8 mouse cellular contexts compared by ENCODE assay signal in the genomic region with DNA sequence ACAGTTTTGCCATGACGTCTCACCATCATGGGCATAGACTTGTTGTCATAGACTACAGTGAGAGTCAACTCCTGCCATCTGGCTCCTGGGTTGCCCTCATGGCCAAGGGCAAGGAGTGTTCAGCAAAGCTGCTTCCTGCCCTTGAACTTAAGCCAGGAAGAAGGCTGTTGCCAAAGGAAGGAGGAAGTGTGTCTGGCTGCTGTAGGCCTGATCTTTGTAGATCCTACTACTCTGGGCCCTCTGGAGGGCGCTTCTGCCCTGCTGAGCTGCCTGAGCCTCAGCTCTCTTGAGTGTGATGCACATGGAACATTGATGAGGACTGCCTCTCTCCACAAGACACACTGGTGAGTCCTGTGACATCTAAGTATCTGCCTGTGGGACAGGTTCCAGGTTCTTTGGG. TPM values are rescaled to one million over a fixed set of nuclear protein-coding genes. Genes with fewer than 3 reads are reported as not detected.
DNase-seq lines count a peak whose midpoint lies in the region; ATAC-seq and TF ChIP-seq lines count a peak whose summit lies in the region.

No protein-coding gene starts in this region.

- H3K9ac ChIP-seq in hindbrain, postnatal 0 days (replicated peaks; ENCODE audit: low read length): no peak overlapping the region
- no peak overlapping the region for H3K9ac ChIP-seq in hindbrain, embryonic 12.5 days
- no peak overlapping the region for H3K9ac ChIP-seq in lung, embryonic 16.5 days (ENCODE audit: low read length)
- H3K9ac ChIP-seq in forebrain, embryonic 16.5 days (replicated peaks; ENCODE audit: low read depth, low read length): no peak overlapping the region

- no peaks in the 10 kb centered on the region; the same call in 1 of the 2 replicates for H3K36me3 ChIP-seq in hindbrain, postnatal 0 days (ENCODE audit: insufficient read depth, low read length)
- no peaks in the 10 kb centered on the region for H3K36me3 ChIP-seq in hindbrain, embryonic 12.5 days
- no peaks in the 10 kb centered on the region for H3K36me3 ChIP-seq in lung, embryonic 16.5 days (ENCODE audit: control insufficient read depth, insufficient read depth, low read length)
- no peaks in the 10 kb centered on the region for H3K36me3 ChIP-seq in forebrain, embryonic 16.5 days (ENCODE audit: control insufficient read depth, insufficient read depth)

- H3K9me3 ChIP-seq in hindbrain, postnatal 0 days (ENCODE audit: low read length): no peaks in the 10 kb centered on the region
- no peaks in the 10 kb centered on the region for H3K9me3 ChIP-seq in hindbrain, embryonic 12.5 days (replicated peaks)
- no peaks in the 10 kb centered on the region for H3K9me3 ChIP-seq in lung, embryonic 16.5 days (ENCODE audit: control insufficient read depth, low read length)
- no peaks in the 10 kb centered on the region for H3K9me3 ChIP-seq in forebrain, embryonic 16.5 days (ENCODE audit: control insufficient read depth, low read length)

- no peak overlapping the region for H3K4me3 ChIP-seq in hindbrain, postnatal 0 days (ENCODE audit: low read length)
- H3K4me3 ChIP-seq in hindbrain, embryonic 12.5 days: no peak overlapping the region
- H3K4me3 ChIP-seq in lung, embryonic 16.5 days (ENCODE audit: low read length): no peak overlapping the region
- no peak overlapping the region for H3K4me3 ChIP-seq in forebrain, embryonic 16.5 days (replicated peaks; ENCODE audit: low read length)

- H3K27me3 ChIP-seq in hindbrain, postnatal 0 days (ENCODE audit: insufficient read depth, low read length): no peaks in the 10 kb centered on the region
- no peaks in the 10 kb centered on the region for H3K27me3 ChIP-seq in hindbrain, embryonic 12.5 days
- no peaks in the 10 kb centered on the region for H3K27me3 ChIP-seq in lung, embryonic 16.5 days (ENCODE audit: control insufficient read depth, insufficient read depth, low read depth, low read length)
- H3K27me3 ChIP-seq in forebrain, embryonic 16.5 days (replicated peaks; ENCODE audit: control insufficient read depth, insufficient read depth, low read length): no peaks in the 10 kb centered on the region

- H3K4me1 ChIP-seq in hindbrain, postnatal 0 days (ENCODE audit: insufficient read depth, low read length): peaks cover 8% of the 10 kb centered on the region; the same call in 1 of the 2 replicates
- H3K4me1 ChIP-seq in hindbrain, embryonic 12.5 days: peaks cover 25% of the 10 kb centered on the region
- H3K4me1 ChIP-seq in lung, embryonic 16.5 days (replicated peaks; ENCODE audit: control insufficient read depth, insufficient read depth, low read length): peaks cover 46% of the 10 kb centered on the region
- H3K4me1 ChIP-seq in forebrain, embryonic 16.5 days (replicated peaks; ENCODE audit: control insufficient read depth, insufficient read depth, low read length): no peaks in the 10 kb centered on the region

- 48% methylated on average over 2 of the region's 2 CpGs for WGBS in hindbrain, postnatal 0 days
- WGBS in hindbrain, embryonic 12.5 days: 74% methylated on average over 2 of the region's 2 CpGs
- WGBS in lung, embryonic 16.5 days: 58% methylated on average over 2 of the region's 2 CpGs
- 66% methylated on average over 2 of the region's 2 CpGs for WGBS in forebrain, embryonic 16.5 days

- ATAC-seq in hindbrain, postnatal 0 days: peak; percentile 55
- no peak for ATAC-seq in hindbrain, embryonic 12.5 days (ENCODE audit: low FRiP score)
- peak; percentile 47; the same call in 1 of the 2 replicates for ATAC-seq in lung, embryonic 16.5 days (ENCODE audit: low read depth)
- ATAC-seq in forebrain, embryonic 16.5 days: no peak

- no peak overlapping the region for H3K27ac ChIP-seq in hindbrain, postnatal 0 days
- H3K27ac ChIP-seq in hindbrain, embryonic 12.5 days: no peak overlapping the region; the same call in 1 of the 2 replicates
- H3K27ac ChIP-seq in lung, embryonic 16.5 days (ENCODE audit: low read length): no peak overlapping the region
- no peak overlapping the region for H3K27ac ChIP-seq in forebrain, embryonic 16.5 days (ENCODE audit: low read length)

- peak; percentile 47 for TF ChIP-seq CTCF in hindbrain, postnatal 0 days (IDR thresholded peaks at IDR 0.05; ENCODE audit: low read depth)

- peak; percentile 43 for DNase-seq in hindbrain, postnatal 0 days (ENCODE audit: low spot score)
- peak; percentile 21 for DNase-seq in T-cell, adult 2 months (ENCODE audit: low spot score)
- DNase-seq in gastrocnemius, adult 8-10 months (ENCODE audit: low spot score in 2 of 2): peak; percentile 48 to 57
- peak; percentile 71 for DNase-seq in kidney, adult 11 months
- DNase-seq in thymus, postnatal 0 days (ENCODE audit: low spot score): peak; percentile 73

- no peak overlapping the region for H3K4me2 ChIP-seq in hindbrain, postnatal 0 days (ENCODE audit: low read depth, low read length)
- H3K4me2 ChIP-seq in hindbrain, embryonic 12.5 days (replicated peaks): no peak overlapping the region
- no peak overlapping the region for H3K4me2 ChIP-seq in lung, embryonic 16.5 days (ENCODE audit: low read depth, low read length)
- H3K4me2 ChIP-seq in forebrain, embryonic 16.5 days (ENCODE audit: low read length): no peak overlapping the region

RNA-seq across cellular contexts. Expression of a gene that starts 20.8 kb away (rescaled TPM):
- total RNA-seq in hindbrain, postnatal 0 days (2014; rRNA removed): 15.6 and 16.7 TPM in 2 replicates
- polyA plus RNA-seq in hindbrain, postnatal 0 days (2015; fragmentation: Nextera tagmentation; extraction: Ambion mirVana): 10.0 and 10.8 TPM in 2 replicates
- polyA plus RNA-seq in hindbrain, embryonic 12.5 days (2016; fragmentation: Nextera tagmentation; extraction: Ambion mirVana): 19.0 and 19.4 TPM in 2 replicates
- total RNA-seq in gastrocnemius, adult 8-10 months (2022): 10 to 100 TPM; 11.9 to 14.7 (median 12.3) TPM
- 19.8 and 21.4 TPM in 2 replicates for polyA plus RNA-seq in lung, embryonic 16.5 days (2015; fragmentation: Nextera tagmentation; extraction: Ambion mirVana)
- polyA plus RNA-seq in thymus, postnatal 0 days (2015; fragmentation: Nextera tagmentation; extraction: Ambion mirVana): 13.5 and 14.2 TPM in 2 replicates
- 17.1 and 18.9 TPM in 2 replicates for polyA plus RNA-seq in forebrain, embryonic 16.5 days (2015; fragmentation: Nextera tagmentation; extraction: Ambion mirVana)

RNA-seq across cellular contexts. Expression of a gene that starts 32.3 kb away (rescaled TPM):
- total RNA-seq in hindbrain, postnatal 0 days (2014; rRNA removed): 48.7 and 56.8 TPM in 2 replicates
- 53.8 and 56.6 TPM in 2 replicates for polyA plus RNA-seq in hindbrain, postnatal 0 days (2015; fragmentation: Nextera tagmentation; extraction: Ambion mirVana)
- polyA plus RNA-seq in hindbrain, embryonic 12.5 days (2016; fragmentation: Nextera tagmentation; extraction: Ambion mirVana): 47.1 and 48.5 TPM in 2 replicates
- total RNA-seq in gastrocnemius, adult 8-10 months (2022): 10 to 100 TPM; 68.3 to 80.8 (median 76.7) TPM
- 54.0 and 55.3 TPM in 2 replicates for polyA plus RNA-seq in lung, embryonic 16.5 days (2015; fragmentation: Nextera tagmentation; extraction: Ambion mirVana)
- polyA plus RNA-seq in thymus, postnatal 0 days (2015; fragmentation: Nextera tagmentation; extraction: Ambion mirVana): 66.8 and 68.6 TPM in 2 replicates
- polyA plus RNA-seq in forebrain, embryonic 16.5 days (2015; fragmentation: Nextera tagmentation; extraction: Ambion mirVana): 45.5 and 45.9 TPM in 2 replicates

RNA-seq across cellular contexts. Expression of a gene that starts 32.6 kb away (rescaled TPM):
- total RNA-seq in hindbrain, postnatal 0 days (2014; rRNA removed): 532 and 593 TPM in 2 replicates
- polyA plus RNA-seq in hindbrain, postnatal 0 days (2015; fragmentation: Nextera tagmentation; extraction: Ambion mirVana): 343 and 360 TPM in 2 replicates
- polyA plus RNA-seq in hindbrain, embryonic 12.5 days (2016; fragmentation: Nextera tagmentation; extraction: Ambion mirVana): 313 and 334 TPM in 2 replicates
- total RNA-seq in gastrocnemius, adult 8-10 months (2022): 100 to 1,000 TPM; 113 to 123 (median 120) TPM
- 300 and 319 TPM in 2 replicates for polyA plus RNA-seq in lung, embryonic 16.5 days (2015; fragmentation: Nextera tagmentation; extraction: Ambion mirVana)
- 309 and 319 TPM in 2 replicates for polyA plus RNA-seq in thymus, postnatal 0 days (2015; fragmentation: Nextera tagmentation; extraction: Ambion mirVana)
- polyA plus RNA-seq in forebrain, embryonic 16.5 days (2015; fragmentation: Nextera tagmentation; extraction: Ambion mirVana): 402 and 462 TPM in 2 replicates

RNA-seq across cellular contexts. Expression of a gene that starts 34.1 kb away (rescaled TPM):
- 152 and 207 TPM in 2 replicates for total RNA-seq in hindbrain, postnatal 0 days (2014; rRNA removed)
- polyA plus RNA-seq in hindbrain, postnatal 0 days (2015; fragmentation: Nextera tagmentation; extraction: Ambion mirVana): 99.3 and 113 TPM in 2 replicates
- polyA plus RNA-seq in hindbrain, embryonic 12.5 days (2016; fragmentation: Nextera tagmentation; extraction: Ambion mirVana): 128 and 138 TPM in 2 replicates
- 1 to 10 TPM; 1.9 to 3.4 (median 2.4) TPM for total RNA-seq in gastrocnemius, adult 8-10 months (2022)
- 118 and 121 TPM in 2 replicates for polyA plus RNA-seq in lung, embryonic 16.5 days (2015; fragmentation: Nextera tagmentation; extraction: Ambion mirVana)
- 78.9 and 88.4 TPM in 2 replicates for polyA plus RNA-seq in thymus, postnatal 0 days (2015; fragmentation: Nextera tagmentation; extraction: Ambion mirVana)
- polyA plus RNA-seq in forebrain, embryonic 16.5 days (2015; fragmentation: Nextera tagmentation; extraction: Ambion mirVana): 116 and 141 TPM in 2 replicates

RNA-seq across cellular contexts. Expression of a gene that starts 48.6 kb away (rescaled TPM):
- 248 and 349 TPM in 2 replicates for total RNA-seq in hindbrain, postnatal 0 days (2014; rRNA removed)
- polyA plus RNA-seq in hindbrain, postnatal 0 days (2015; fragmentation: Nextera tagmentation; extraction: Ambion mirVana): 188 and 189 TPM in 2 replicates
- 141 and 143 TPM in 2 replicates for polyA plus RNA-seq in hindbrain, embryonic 12.5 days (2016; fragmentation: Nextera tagmentation; extraction: Ambion mirVana)
- total RNA-seq in gastrocnemius, adult 8-10 months (2022): 10 to 100 TPM in 3 of 4 experiments, 1 to 10 TPM in 1; 8.5 to 19.2 (median 10.4) TPM
- polyA plus RNA-seq in lung, embryonic 16.5 days (2015; fragmentation: Nextera tagmentation; extraction: Ambion mirVana): 106 and 108 TPM in 2 replicates
- polyA plus RNA-seq in thymus, postnatal 0 days (2015; fragmentation: Nextera tagmentation; extraction: Ambion mirVana): 135 and 142 TPM in 2 replicates
- polyA plus RNA-seq in forebrain, embryonic 16.5 days (2015; fragmentation: Nextera tagmentation; extraction: Ambion mirVana): 100 and 121 TPM in 2 replicates

Comparison
In these comparisons a context has a peak if more than half of its experiments do, and no peak if none do; other contexts are left out.
1. ATAC-seq: peak in hindbrain, postnatal 0 days (single experiment) and lung, embryonic 16.5 days (single experiment); none in hindbrain, embryonic 12.5 days (single experiment) and forebrain, embryonic 16.5 days (single experiment).
2. DNase-seq: peak in every context shown above with its lines; median percentile 73 in thymus, postnatal 0 days; 71 in kidney, adult 11 months; 52 in gastrocnemius, adult 8-10 months; 43 in hindbrain, postnatal 0 days; 21 in T-cell, adult 2 months.